Mouse (Mus musculus): ENCODE measurements around the gene Camk2n2. TPM values are rescaled to one million over a fixed set of nuclear protein-coding genes. Genes with fewer than 3 reads are reported as not detected.
A peak's percentile ranks its signal among the peaks of the same experiment; 100 is the strongest.

Gene Camk2n2
- polyA plus RNA-seq, 1 experiment from 2014 or later = 18.6 TPM

DNA sequence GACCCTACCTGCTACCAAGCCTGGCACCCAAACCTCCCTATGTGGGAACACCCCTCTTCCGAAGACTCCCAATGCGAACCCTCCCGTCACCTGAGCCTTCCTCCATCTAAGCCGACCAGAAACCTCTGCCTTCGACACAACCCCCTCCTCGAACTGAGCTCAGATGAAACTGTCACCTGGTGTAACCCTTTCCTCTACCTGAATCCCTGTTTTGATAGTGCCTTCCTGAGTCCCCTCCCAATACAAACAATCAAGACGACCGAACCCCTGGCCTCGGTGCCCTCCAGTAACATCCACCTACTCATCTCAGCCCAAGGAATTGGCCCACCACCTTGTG is 720 bp downstream of the Camk2n2 start:
- Histone ChIP-seq H3K4me2 (ENCODE audit: low read length) (peak overlapping the region; percentile 82), H3K4me1 (ENCODE audit: control insufficient read depth, insufficient read depth, low read length) (peaks cover 6% of the 10 kb centered on the region), H3K27me3 (replicated peaks; ENCODE audit: control insufficient read depth, insufficient read depth, low read length) (no peaks in the 10 kb centered on the region), H3K9me3 (replicated peaks; ENCODE audit: control insufficient read depth, low read length) (no peaks in the 10 kb centered on the region), H3K27ac (ENCODE audit: low read depth, low read length) (peak overlapping the region; percentile 89; the same call in 1 of the 2 replicates), H3K9ac (ENCODE audit: low read length) (peak overlapping the region; percentile 86), H3K36me3 (ENCODE audit: control insufficient read depth, insufficient read depth, low read length) (peaks cover 5% of the 10 kb centered on the region; the same call in 1 of the 2 replicates), H3K4me3 (ENCODE audit: low read depth, low read length) (peak overlapping the region; percentile 80)
- DNase-seq (ENCODE audit: low spot score) (no peak), ATAC-seq (peak; percentile 1; the same call in 1 of the 2 replicates)
- under 1% methylated on average over 9 of the region's 9 CpGs for WGBS

DNA sequence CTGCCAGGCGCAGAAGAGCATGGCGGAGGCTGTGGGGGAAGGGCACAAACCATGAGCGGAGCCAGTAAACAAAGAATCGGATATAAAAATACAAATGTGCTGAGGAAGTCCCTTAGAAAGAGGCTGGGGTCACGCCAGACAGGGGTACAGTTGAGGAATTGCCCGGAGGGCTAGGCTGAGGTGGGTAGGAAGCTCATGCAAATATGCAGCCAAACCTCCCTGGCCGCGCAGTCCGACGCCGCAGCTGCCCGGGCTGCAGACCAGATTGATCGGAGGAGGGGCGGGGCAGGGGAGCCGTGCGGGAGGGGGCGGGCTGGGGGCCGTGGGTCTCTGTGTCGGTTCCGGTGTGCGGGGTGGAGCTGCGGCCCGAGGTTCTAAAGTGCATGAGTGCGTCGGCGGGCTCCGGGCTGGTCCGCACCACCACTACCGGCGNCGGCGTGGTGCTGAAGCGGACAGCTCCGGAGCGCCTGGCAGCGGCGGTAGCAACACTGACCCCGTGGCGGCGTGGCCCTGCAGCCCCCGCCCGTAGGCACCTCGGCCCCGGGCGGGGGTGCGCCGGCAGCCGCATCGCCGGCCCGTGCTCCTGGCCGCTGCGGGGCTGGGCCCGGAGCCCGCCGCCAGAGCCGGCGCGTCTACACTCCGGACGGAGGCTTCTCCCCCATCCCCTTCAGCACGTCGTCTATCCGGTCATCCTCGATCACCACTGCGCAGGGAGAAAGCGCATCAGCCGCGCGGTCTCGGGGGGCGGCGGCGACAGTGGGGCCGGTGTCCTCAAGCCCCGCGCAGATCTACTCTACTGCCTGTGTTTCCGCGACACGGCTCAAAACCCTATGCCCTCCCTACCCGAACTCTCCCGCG is 1.3 kb downstream of the Camk2n2 start:
- DNase-seq (ENCODE audit: low spot score) = peak; percentile 39
- Histone ChIP-seq H3K4me2 (ENCODE audit: low read length) (peak overlapping the region; percentile 82), H3K36me3 (ENCODE audit: control insufficient read depth, insufficient read depth, low read length) (peaks cover 5% of the 10 kb centered on the region; the same call in 1 of the 2 replicates), H3K4me1 (ENCODE audit: control insufficient read depth, insufficient read depth, low read length) (peaks cover 6% of the 10 kb centered on the region), H3K27ac (ENCODE audit: low read depth, low read length) (peak overlapping the region; percentile 89; the same call in 1 of the 2 replicates), H3K27me3 (replicated peaks; ENCODE audit: control insufficient read depth, insufficient read depth, low read length) (no peaks in the 10 kb centered on the region), H3K4me3 (ENCODE audit: low read depth, low read length) (peak overlapping the region; percentile 80), H3K9ac (ENCODE audit: low read length) (peak overlapping the region; percentile 86), H3K9me3 (replicated peaks; ENCODE audit: control insufficient read depth, low read length) (no peaks in the 10 kb centered on the region)
- under 1% methylated on average over 75 of the region's 83 CpGs for WGBS
- peak; percentile 15 for ATAC-seq

DNA sequence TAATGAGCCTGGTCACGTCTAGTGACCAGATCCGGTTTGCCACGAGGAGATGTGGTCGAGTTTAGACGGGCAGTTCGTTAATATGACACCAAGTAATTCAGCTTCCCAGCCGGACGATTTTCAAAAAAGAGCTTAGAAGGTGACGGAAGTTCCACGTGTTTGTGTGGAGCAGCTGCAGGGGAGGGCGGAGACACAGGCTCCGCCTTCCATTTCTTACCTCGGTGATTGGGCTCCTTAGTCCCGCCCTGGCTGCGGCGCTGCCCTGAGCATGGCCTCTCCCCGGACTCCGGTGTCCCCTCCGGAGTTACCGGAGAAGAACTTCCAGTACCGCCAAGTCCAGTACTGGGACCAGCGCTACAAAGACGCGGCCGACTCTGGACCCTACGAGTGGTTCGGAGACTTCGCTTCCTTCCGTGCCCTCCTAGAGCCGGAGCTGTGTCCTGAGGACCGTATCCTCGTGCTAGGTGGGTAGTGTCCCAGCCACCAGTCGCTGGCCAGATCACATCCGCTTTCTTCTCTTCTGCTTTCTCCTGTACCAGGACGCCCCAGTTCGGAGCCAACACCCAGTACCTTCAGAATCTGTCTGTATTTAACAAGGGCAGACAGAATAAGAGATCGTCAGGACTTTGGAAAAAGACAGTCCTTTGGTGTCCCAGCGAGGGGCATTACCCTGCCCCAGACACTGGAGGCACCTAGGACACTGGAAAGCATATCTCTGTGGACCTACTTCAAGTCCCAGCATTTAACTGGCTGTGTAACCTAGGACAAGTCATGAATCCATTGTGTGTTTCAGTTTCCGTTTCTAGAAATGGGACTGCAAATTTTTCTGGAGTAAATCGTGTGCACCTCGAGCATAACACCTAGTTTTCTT is 9.5 kb downstream of the Camk2n2 start, which contains the start of the genes Eef1akmt4, Gm49333 and Alg3:
TSS of gene Eef1akmt4 (plus strand) at position 237 of the 871 bp plus-strand sequence.
TSS of gene Gm49333 (plus strand) at position 254 of the 871 bp plus-strand sequence.
TSS of gene Alg3 (minus strand) at position 379 of the 871 bp plus-strand sequence.
- DNase-seq (ENCODE audit: low spot score) (peak; percentile 96), ATAC-seq (peak; percentile 95)
- Histone ChIP-seq H3K9ac (ENCODE audit: low read length) (peak within 1 kb of the TSS; percentile 90), H3K27me3 (replicated peaks; ENCODE audit: control insufficient read depth, insufficient read depth, low read length) (no peaks in the 10 kb centered on the region), H3K9me3 (replicated peaks; ENCODE audit: control insufficient read depth, low read length) (no peaks in the 10 kb centered on the region), H3K4me3 (ENCODE audit: low read depth, low read length) (peak within 1 kb of the TSS; percentile 68), H3K4me2 (ENCODE audit: low read length) (peak within 1 kb of the TSS; percentile 99), H3K27ac (ENCODE audit: low read depth, low read length) (peak within 1 kb of the TSS; percentile 81), H3K36me3 (ENCODE audit: control insufficient read depth, insufficient read depth, low read length) (peaks cover 17% of the 10 kb centered on the region), H3K4me1 (ENCODE audit: control insufficient read depth, insufficient read depth, low read length) (peaks cover 16% of the 10 kb centered on the region)
- WGBS = 2% methylated on average over 41 of the region's 41 CpGs

DNA sequence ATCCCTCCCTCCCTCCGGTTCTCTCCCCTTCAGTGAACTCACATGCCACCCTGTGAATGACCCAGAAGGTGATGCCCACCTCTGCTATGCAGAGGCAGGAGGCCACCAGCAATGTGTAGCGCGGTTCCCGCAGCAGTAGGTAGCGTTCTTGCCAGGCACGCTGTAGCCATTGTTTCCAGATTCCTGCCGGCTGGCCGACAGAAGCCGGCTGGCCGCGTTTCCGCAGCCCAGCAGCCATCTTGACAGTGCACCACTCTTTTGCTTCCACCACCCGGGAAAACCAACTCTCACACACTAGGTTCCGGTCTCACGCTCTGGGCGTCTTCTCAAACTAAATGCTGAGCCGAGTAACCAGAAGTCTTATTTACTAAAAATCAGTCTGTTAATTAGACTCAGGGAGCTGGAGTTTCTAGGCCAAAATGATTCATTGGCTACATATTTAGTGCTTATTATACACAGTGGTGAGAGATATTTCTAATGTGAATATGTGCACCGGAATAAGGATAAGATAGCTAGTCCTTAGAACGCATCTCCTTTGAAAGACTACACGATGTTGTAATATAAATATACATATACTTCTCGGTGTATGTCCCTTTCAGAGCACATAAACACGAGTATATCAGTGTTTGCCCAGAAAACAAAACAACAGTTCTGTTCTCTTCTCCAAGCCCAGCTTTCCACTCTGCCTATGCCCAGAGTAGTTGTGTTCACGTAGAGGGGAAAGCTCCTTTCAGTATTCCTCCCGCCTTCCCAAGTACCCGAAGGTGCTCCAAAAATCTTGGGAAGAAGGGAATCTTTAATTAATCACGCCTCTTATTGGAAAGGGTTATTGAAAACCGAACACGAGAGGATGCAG is 10.4 kb downstream of the Camk2n2 start:
- no peaks in the 10 kb centered on the region for H3K9me3 ChIP-seq (replicated peaks; ENCODE audit: control insufficient read depth, low read length)
- H3K27ac ChIP-seq (ENCODE audit: low read depth, low read length) = peak overlapping the region; percentile 81
- no peaks in the 10 kb centered on the region for H3K27me3 ChIP-seq (replicated peaks; ENCODE audit: control insufficient read depth, insufficient read depth, low read length)
- DNase-seq (ENCODE audit: low spot score) = peak; percentile 89
- peaks cover 25% of the 10 kb centered on the region for H3K36me3 ChIP-seq (ENCODE audit: control insufficient read depth, insufficient read depth, low read length)
- ATAC-seq = peak; percentile 73
- under 1% methylated on average over 28 of the region's 28 CpGs for WGBS
- peak overlapping the region; percentile 90 for H3K9ac ChIP-seq (ENCODE audit: low read length)
- H3K4me1 ChIP-seq (ENCODE audit: control insufficient read depth, insufficient read depth, low read length) = peaks cover 16% of the 10 kb centered on the region
- peak overlapping the region; percentile 68 for H3K4me3 ChIP-seq (ENCODE audit: low read depth, low read length)
- H3K4me2 ChIP-seq (ENCODE audit: low read length) = peak overlapping the region; percentile 99

DNA sequence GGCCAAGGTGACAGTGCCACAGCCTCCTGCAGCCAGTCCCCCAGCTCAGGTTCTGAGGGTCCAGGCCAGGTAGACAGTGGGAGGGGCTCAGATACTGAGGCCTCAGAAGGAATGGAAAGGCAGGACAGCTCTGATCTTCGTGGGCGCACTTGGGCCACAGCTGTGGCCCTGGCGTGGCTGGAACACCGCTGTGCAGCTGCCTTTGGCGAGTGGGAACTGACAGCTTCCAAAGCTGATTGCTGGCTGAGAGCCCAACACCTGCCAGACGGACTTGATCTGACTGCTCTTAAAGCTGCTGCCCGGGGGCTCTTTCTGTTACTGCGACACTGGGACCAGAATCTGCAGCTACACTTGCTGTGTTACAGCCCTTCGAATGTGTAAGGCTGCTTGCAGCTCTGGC is 16.4 kb downstream of the Camk2n2 start:
- Histone ChIP-seq H3K4me1 (ENCODE audit: control insufficient read depth, insufficient read depth, low read length) (peaks cover 3% of the 10 kb centered on the region; the same call in 1 of the 2 replicates), H3K9ac (ENCODE audit: low read length) (no peak overlapping the region), H3K27me3 (replicated peaks; ENCODE audit: control insufficient read depth, insufficient read depth, low read length) (no peaks in the 10 kb centered on the region), H3K36me3 (ENCODE audit: control insufficient read depth, insufficient read depth, low read length) (peaks cover 46% of the 10 kb centered on the region), H3K27ac (ENCODE audit: low read depth, low read length) (no peak overlapping the region), H3K4me2 (ENCODE audit: low read length) (no peak overlapping the region), H3K4me3 (ENCODE audit: low read depth, low read length) (no peak overlapping the region), H3K9me3 (replicated peaks; ENCODE audit: control insufficient read depth, low read length) (no peaks in the 10 kb centered on the region)
- 61% methylated on average over 9 of the region's 9 CpGs for WGBS
- DNase-seq (ENCODE audit: low spot score) (peak; percentile 49), ATAC-seq (peak; percentile 25; the same call in 1 of the 2 replicates)

DNA sequence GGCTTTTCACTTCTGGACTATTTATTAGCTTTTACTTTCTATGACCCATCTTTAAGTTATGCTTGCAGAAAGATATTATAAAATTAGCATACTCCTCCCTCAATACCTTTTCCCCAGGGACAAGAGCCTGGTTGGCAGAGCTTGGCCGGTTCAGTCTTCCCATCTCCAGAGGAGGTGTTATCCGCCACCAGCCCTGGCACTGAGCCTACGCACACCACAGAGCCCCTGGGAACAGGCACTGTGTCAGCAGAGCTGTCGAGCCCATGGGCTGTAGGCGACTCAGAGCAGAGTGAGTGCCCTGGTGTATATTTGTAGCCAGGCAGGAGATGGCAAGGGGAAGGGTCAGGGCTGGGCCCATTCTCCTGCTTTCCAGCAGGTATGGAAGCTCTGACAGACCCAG is 20.6 kb downstream of the Camk2n2 start:
- ATAC-seq (no peak), DNase-seq (ENCODE audit: low spot score) (no peak)
- Histone ChIP-seq H3K27ac (ENCODE audit: low read depth, low read length) (no peak overlapping the region), H3K4me3 (ENCODE audit: low read depth, low read length) (no peak overlapping the region), H3K9me3 (replicated peaks; ENCODE audit: control insufficient read depth, low read length) (no peaks in the 10 kb centered on the region), H3K4me2 (ENCODE audit: low read length) (no peak overlapping the region), H3K4me1 (ENCODE audit: control insufficient read depth, insufficient read depth, low read length) (no peaks in the 10 kb centered on the region), H3K36me3 (ENCODE audit: control insufficient read depth, insufficient read depth, low read length) (peaks cover 18% of the 10 kb centered on the region), H3K9ac (ENCODE audit: low read length) (no peak overlapping the region), H3K27me3 (replicated peaks; ENCODE audit: control insufficient read depth, insufficient read depth, low read length) (no peaks in the 10 kb centered on the region)
- WGBS = 69% methylated on average over 5 of the region's 5 CpGs

DNA sequence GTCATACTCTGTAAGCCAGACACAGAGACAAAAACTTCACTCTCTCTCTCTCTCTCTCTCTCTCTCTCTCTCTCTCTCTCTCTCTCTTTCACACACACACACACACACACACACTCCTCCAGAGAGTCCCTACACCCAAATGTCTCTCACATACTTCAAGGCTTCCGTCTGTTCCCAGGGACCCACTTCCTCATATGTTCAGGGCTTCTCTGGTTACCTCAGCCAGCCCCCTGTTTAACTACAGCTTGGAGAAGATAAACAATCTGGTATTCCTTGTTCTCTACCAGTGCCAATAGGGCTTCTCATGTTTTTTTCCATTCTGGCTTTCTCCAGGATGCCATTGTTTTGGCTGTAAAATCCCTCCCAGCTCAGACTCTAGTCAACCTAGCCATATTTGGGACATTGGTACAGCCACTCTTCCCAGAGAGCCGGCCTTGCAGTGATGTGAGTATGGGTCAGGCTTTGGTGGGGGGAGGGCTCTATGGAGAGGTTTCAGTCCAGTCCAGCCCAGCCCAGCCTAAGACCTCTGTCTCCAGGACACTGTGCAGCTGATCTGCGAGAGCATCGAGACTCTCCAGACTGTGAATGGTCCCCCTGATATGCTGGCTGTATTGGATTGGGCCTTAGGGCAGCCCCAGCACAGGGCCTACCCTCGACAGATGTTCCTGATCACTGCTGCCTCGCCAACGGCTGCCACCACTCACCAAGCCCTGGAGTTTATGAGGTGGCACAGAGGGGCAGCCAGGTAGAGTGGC is 24.2 kb downstream of the Camk2n2 start:
- Histone ChIP-seq H3K9ac (ENCODE audit: low read length) (no peak overlapping the region), H3K27me3 (replicated peaks; ENCODE audit: control insufficient read depth, insufficient read depth, low read length) (peaks cover 6% of the 10 kb centered on the region), H3K27ac (ENCODE audit: low read depth, low read length) (no peak overlapping the region), H3K4me2 (ENCODE audit: low read length) (no peak overlapping the region), H3K4me1 (ENCODE audit: control insufficient read depth, insufficient read depth, low read length) (no peaks in the 10 kb centered on the region), H3K4me3 (ENCODE audit: low read depth, low read length) (no peak overlapping the region), H3K36me3 (ENCODE audit: control insufficient read depth, insufficient read depth, low read length) (no peaks in the 10 kb centered on the region), H3K9me3 (replicated peaks; ENCODE audit: control insufficient read depth, low read length) (no peaks in the 10 kb centered on the region)
- ATAC-seq (no peak), DNase-seq (ENCODE audit: low spot score) (no peak)
- WGBS = 82% methylated on average over 7 of the region's 7 CpGs
